Mouse (Mus musculus) kidney, adult 2 months (tissue): Measurements from ENCODE around the gene Ppig.

Experiments used
- CTCF ChIP-seq: fragments of 200-500 bp; conservative IDR thresholded peaks from 2 replicates; pipeline ENCODE4 v1.5.1; 2011; ENCODE audit warnings: low read depth, mild to moderate bottlenecking, control low read depth, low read length, moderate library complexity, mixed read lengths; ENCODE audit not compliant: insufficient read depth, insufficient read length
- POLR2A ChIP-seq: fragments of 200-500 bp; IDR thresholded peaks from one replicate; pipeline ENCODE4 v1.6.1; 2011; ENCODE audit warnings: low read depth, low read length, control low read depth

GRCm38 (mm10) chr2:69714126-69714525 is 8.2 kb upstream of the Ppig start:
- TF ChIP-seq POLR2A = no peak
- TF ChIP-seq CTCF = no peak
